Mouse (Mus musculus) neural tube, embryonic 11.5 days (tissue): ENCODE measurements around the gene Ncan. TPM values are rescaled to one million over a fixed set of nuclear protein-coding genes. Genes with fewer than 3 reads are reported as not detected.

Experiments used
- ATAC-seq: fragments of 200-750 bp; cut with Nextera tagmentation; 2 replicates; pipeline ENCODE4 v1.8.0; 2017; ENCODE audit warnings: moderate number of reproducible peaks, mild to moderate bottlenecking, moderate TSS enrichment, moderate library complexity; ENCODE audit not compliant: insufficient read depth, low FRiP score, low TSS enrichment
- DNase-seq: peaks from one replicate; pipeline ENCODE4 v3.0.0-alpha.2; 2015; ENCODE audit warnings: low spot score
- H3K27ac ChIP-seq: fragments of 300-500 bp; sonication (generic); 2 replicates; pipeline ENCODE4 v1.5.1; 2014; ENCODE audit warnings: low read depth, mild to moderate bottlenecking, low read length
- H3K27me3 ChIP-seq: fragments of 300-500 bp; sonication (generic); 2 replicates; pipeline ENCODE4 v1.6.1; 2014; ENCODE audit warnings: mild to moderate bottlenecking, low read length, mixed read lengths; ENCODE audit not compliant: control insufficient read depth, insufficient read depth
- H3K36me3 ChIP-seq: fragments of 300-500 bp; sonication (generic); 2 replicates; pipeline ENCODE4 v1.6.1; 2014; ENCODE audit warnings: mild to moderate bottlenecking, low read length, moderate library complexity, mixed read lengths; ENCODE audit not compliant: control insufficient read depth, insufficient read depth
- H3K4me1 ChIP-seq: fragments of 300-500 bp; sonication (generic); 2 replicates; pipeline ENCODE4 v1.6.1; 2014; ENCODE audit warnings: low read length, mixed read lengths; ENCODE audit not compliant: control insufficient read depth, insufficient read depth
- H3K4me2 ChIP-seq: fragments of 300-500 bp; sonication (generic); 2 replicates; pipeline ENCODE4 v1.6.1; 2014; ENCODE audit warnings: low read depth, mild to moderate bottlenecking, moderate library complexity
- H3K4me3 ChIP-seq: fragments of 300-500 bp; sonication (generic); 2 replicates; pipeline ENCODE4 v1.5.1; 2014; ENCODE audit warnings: low read depth, low read length
- H3K9ac ChIP-seq: fragments of 300-500 bp; sonication (generic); 2 replicates; pipeline ENCODE4 v1.6.1; 2014; ENCODE audit warnings: mild to moderate bottlenecking, low read length
- H3K9me3 ChIP-seq: fragments of 300-500 bp; sonication (generic); 2 replicates; pipeline ENCODE4 v1.6.1; 2016; ENCODE audit warnings: low read length; ENCODE audit not compliant: control insufficient read depth
- WGBS: fragments of 180-500 bp; shearing (Covaris S2); extraction: QIAGEN DNeasy Blood & Tissue Kit; methylation state at CpG from one replicate; pipeline ENCODE4 v1.1.7; 2014; 5-methylcytosine and 5-hydroxymethylcytosine counted together
- microRNA-seq: library from miRNA; unstranded; fragments of <30 nt; microRNA quantifications from one replicate; pipeline ENCODE4, GENCODE M21; 2016
- polyA plus RNA-seq: library from polyadenylated mRNA; unstranded; fragments of >200 nt; fragmentation: Nextera tagmentation; extraction: Ambion mirVana; gene quantifications from 2 replicates; pipeline ENCODE4 v1.2.1, GENCODE M21; 2014

The Ncan gene
- polyA plus RNA-seq, 1 experiment from 2014 or later: 59.7 TPM

DNA sequence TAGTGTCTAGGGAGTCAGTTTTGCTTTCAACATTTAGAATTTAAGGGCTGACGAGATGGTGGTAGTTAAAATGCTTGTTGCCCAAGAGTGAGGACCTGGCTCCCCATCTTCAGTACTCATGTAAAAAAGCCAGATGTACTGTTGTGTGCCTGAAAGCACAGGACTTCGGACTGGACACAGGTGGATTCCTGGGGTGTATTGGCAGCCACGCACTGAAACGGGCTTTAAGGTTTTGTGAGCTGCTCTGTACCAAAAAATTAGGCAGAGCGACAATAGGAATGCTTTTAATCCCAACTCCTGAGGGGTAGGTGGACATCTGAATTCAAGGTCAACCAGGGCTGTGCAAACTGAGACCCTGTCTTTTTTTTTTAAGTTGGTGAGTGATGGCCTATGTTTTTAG, 76.7 kb downstream of the Ncan start:
- Histone ChIP-seq H3K9me3 (no peaks in the 10 kb centered on the region), H3K27ac (no peak overlapping the region), H3K36me3 (no peaks in the 10 kb centered on the region), H3K4me1 (peaks cover 19% of the 10 kb centered on the region), H3K27me3 (no peaks in the 10 kb centered on the region), H3K4me2 (peak overlapping the region; percentile 91), H3K9ac (no peak overlapping the region), H3K4me3 (peak overlapping the region; percentile 92)
- 88% methylated on average over 5 of the region's 5 CpGs for WGBS
- ATAC-seq: no peak
- no peak for DNase-seq

Small RNA genes within 50 kb of the gene (microRNA-seq; reads per million reads assigned to microRNA genes)
- 0.78 reads per million for gene Mir7066

Other genes starting within 250 kb of the Ncan start
- 0.47 and 0.86 TPM in 2 replicates for gene Cilp2, start 233.2 kb downstream of the Ncan start, polyA plus RNA-seq
- gene Tssk6, start 218.7 kb downstream of the Ncan start, polyA plus RNA-seq: 4.1 and 4.8 TPM in 2 replicates
- 151 and 161 TPM in 2 replicates for gene Ndufa13, start 218.3 kb downstream of the Ncan start, polyA plus RNA-seq
- 3.7 and 5.0 TPM in 2 replicates for gene Yjefn3, start 218.2 kb downstream of the Ncan start, polyA plus RNA-seq
- 80.7 and 92.7 TPM in 2 replicates for gene Gatad2a, start 124.5 kb downstream of the Ncan start, polyA plus RNA-seq
- gene Mau2, start 78.1 kb downstream of the Ncan start, polyA plus RNA-seq: 57.3 and 62.1 TPM in 2 replicates
- gene Sugp1, start 78.1 kb downstream of the Ncan start, polyA plus RNA-seq: 39.2 and 39.5 TPM in 2 replicates
- 0.53 and 1.3 TPM in 2 replicates for gene Tm6sf2, start 47.9 kb downstream of the Ncan start, polyA plus RNA-seq
- 0.21 and 0.27 TPM in 2 replicates for gene Hapln4, start 37.4 kb downstream of the Ncan start, polyA plus RNA-seq
- 18.9 and 20.6 TPM in 2 replicates for gene Nr2c2ap, start 10.5 kb upstream of the Ncan start, polyA plus RNA-seq
- 13.0 and 13.3 TPM in 2 replicates for gene Rfxank, start 18.3 kb upstream of the Ncan start, polyA plus RNA-seq
- gene Borcs8, start 18.6 kb upstream of the Ncan start, polyA plus RNA-seq: 52.1 and 52.2 TPM in 2 replicates
- gene Mef2b, start 18.8 kb upstream of the Ncan start, polyA plus RNA-seq: 0.39 and 0.58 TPM in 2 replicates
- 36.4 and 36.8 TPM in 2 replicates for gene Tmem161a, start 51.5 kb upstream of the Ncan start, polyA plus RNA-seq
- 2.4 TPM in 2 replicates for gene Slc25a42, start 91.4 kb upstream of the Ncan start, polyA plus RNA-seq
- 48.3 and 50.6 TPM in 2 replicates for gene Sugp2, start 113.4 kb upstream of the Ncan start, polyA plus RNA-seq
- gene Armc6, start 113.6 kb upstream of the Ncan start, polyA plus RNA-seq: 37.9 and 43.2 TPM in 2 replicates
- gene Homer3, start 162.0 kb upstream of the Ncan start, polyA plus RNA-seq: 77.7 and 80.4 TPM in 2 replicates
- 51.4 and 55.2 TPM in 2 replicates for gene Ddx49, start 181.6 kb upstream of the Ncan start, polyA plus RNA-seq
- gene Cope, start 181.6 kb upstream of the Ncan start, polyA plus RNA-seq: 272 and 283 TPM in 2 replicates
- gene Cers1, start 194.9 kb upstream of the Ncan start, polyA plus RNA-seq: 6.8 and 6.9 TPM in 2 replicates
- gene Gdf1, start 208.9 kb upstream of the Ncan start, polyA plus RNA-seq: 0.93 and 1.5 TPM in 2 replicates
- 24.0 and 24.1 TPM in 2 replicates for gene Upf1, start 232.4 kb upstream of the Ncan start, polyA plus RNA-seq